Mouse (Mus musculus) CD4-positive helper T cell, adult 2 months (primary cell): ENCODE data around the gene Rps18.
"Not testable (repeated sequence)": the region's sequence is repeated elsewhere in the genome, so short reads cannot be mapped to it uniquely, and the experiment has no call there.

Source experiments
- DNase-seq: peaks from one replicate; pipeline ENCODE4 v3.0.0-alpha.2; 2012; ENCODE audit warnings: low read depth, missing footprints, low spot score

The Rps18 gene

DNA sequence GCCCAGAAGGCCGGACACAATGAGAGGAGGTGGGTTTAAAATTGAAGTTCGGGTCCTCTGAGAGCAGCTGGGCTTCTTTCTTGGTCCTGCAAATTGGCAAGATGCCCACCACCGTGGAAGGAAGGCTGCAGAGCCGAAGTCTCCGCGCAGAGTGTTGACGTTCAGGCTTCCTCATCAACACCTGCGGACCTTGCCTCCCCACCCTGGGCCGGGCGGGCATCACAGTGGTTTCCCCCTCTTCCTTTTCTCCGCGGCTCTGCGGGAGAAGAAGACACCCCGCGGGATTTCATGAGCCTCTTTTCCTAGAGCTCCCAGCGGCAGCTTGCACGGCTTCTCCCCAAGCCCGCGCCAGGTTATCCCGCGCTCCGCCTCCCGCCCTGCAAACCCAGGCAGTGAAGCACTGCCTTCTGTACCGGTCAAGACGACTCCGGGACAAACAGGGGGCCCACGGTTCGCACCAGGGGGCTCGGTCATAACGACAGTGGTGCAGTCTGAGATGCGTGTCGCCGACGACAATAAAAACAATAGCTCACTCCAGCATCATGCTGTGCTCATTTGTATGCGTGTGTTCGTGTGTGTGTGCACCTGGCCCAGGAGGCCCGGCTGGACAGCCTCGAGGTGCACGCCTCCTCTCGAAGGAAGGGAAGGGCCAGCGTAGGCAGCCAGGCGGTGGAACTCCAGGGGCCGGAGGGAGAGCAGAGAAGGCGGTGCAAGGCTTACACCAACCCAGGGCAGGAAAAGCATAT, 47.3 kb downstream of the Rps18 start:
- DNase-seq: no peak

GRCm38 (mm10) chr17:33904835-33905234, 51.0 kb downstream of the Rps18 start, which contains the start of gene Platr17:
TSS of gene Platr17 (plus strand) at chr17:33905135.
- DNase-seq: not testable (repeated sequence)

DNA sequence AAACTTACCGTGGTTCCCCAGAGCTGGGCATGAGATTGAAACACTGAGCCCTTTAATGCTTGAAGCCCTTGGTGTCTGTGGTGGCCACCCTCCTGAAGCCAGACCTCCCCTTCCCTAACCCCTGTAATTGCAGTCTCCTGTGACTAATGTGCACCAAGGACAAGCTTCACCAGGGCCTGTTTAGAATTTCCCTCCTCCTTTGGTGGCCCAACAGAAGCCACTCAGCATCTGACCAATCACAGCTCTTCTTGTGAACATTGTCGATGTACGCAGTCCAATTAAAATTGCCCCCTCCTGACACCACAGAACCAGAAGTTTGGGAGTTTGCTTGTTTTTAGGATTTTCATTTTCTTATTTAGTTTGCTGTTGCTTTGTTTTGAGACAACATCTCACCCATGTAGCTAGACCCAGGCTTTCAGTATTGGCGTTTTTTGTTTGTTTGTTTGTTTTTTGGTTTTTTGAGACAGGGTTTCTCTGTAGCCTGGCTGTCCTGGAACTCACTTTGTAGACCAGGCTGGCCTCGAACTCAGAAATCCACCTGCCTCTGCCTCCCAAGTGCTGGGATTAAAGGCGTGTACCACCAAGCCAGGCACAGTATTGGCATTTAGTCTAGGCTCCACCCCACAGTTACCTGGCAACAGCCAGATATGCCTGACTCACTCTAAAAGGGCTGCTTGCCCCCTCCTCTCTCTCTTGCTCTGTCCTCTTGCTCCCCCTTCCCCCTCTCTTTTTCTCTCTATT, 51.7 kb downstream of the Rps18 start:
- DNase-seq: not testable (repeated sequence)

DNA sequence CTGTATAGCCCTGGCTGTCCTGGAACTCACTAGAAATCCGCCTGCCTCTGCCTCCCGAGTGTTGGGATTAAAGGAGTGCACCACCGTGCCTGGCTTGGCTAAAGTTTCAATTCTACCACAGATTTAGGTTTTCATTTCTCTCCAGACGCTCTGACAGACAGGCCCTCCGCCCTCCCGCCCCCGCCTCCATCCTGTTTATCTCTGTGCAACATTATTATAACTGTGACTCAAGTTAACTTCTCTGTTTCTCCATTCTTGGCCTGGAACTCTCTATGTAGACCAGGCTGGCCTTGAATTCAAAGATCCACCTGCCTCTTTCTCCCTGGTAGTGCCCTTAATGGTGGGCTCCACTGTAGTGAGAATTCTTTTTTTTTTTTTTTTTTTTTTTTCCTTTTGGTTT, 53.3 kb downstream of the Rps18 start:
- DNase-seq: peak; percentile 64

- DNase-seq: no peak
These were observed 53.7 kb downstream of the Rps18 start for GRCm38 (mm10) chr17:33902079-33902478.
